17 mouse cellular contexts compared by ENCODE assay signal in genomic region chr14:121960531-121960930, GRCm38 (mm10). TPM values are rescaled to one million over a fixed set of nuclear protein-coding genes. Genes with fewer than 3 reads are reported as not detected.
"Had no signal": no experiment of that assay in that cellular context is flagged by ENCODE, and none has a peak within 500 bp of the region (broad histone marks: within the 10 kb centered on the region; RNA-seq: fewer than 3 reads in every experiment).

No protein-coding gene starts in this region.

- DNase-seq: kidney, postnatal 14 days; left cerebral cortex, postnatal 4 days; lung, adult 2 months; retina, postnatal 1 day; thymus, adult 18-20 months; thymus, postnatal 14 days had no signal

- H3K27ac ChIP-seq: limb, embryonic 13.5 days; liver, embryonic 15.5 days; midbrain, embryonic 12.5 days; neural tube, embryonic 13.5 days had no signal

- H3K27me3 ChIP-seq: kidney, embryonic 15.5 days; limb, embryonic 13.5 days; liver, embryonic 15.5 days; midbrain, embryonic 12.5 days; neural tube, embryonic 13.5 days had no signal

- H3K4me3 ChIP-seq: kidney, embryonic 15.5 days; limb, embryonic 13.5 days; liver, embryonic 15.5 days; midbrain, embryonic 12.5 days; neural tube, embryonic 13.5 days had no signal

- ATAC-seq: lung, postnatal 0 days; midbrain, embryonic 16.5 days had no signal

- H3K36me3 ChIP-seq: kidney, embryonic 15.5 days; limb, embryonic 13.5 days; liver, embryonic 15.5 days; midbrain, embryonic 12.5 days; neural tube, embryonic 13.5 days had no signal

RNA-seq across cellular contexts. Expression of gene Gpr18, which starts 45.0 kb away (rescaled TPM):
- total RNA-seq: layer of hippocampus, adult 8-10 months; layer of hippocampus, postnatal 14 days; left cerebral cortex, adult 18-20 months; left cerebral cortex, postnatal 10 days; left cerebral cortex, postnatal 4 days had no signal
